Mouse (Mus musculus): ENCODE measurements around the gene Fuz.

Gene Fuz

GRCm38 (mm10) chr7:44888256-44889105, 7.4 kb upstream of the Fuz start:
- no peak for DNase-seq (ENCODE audit: low read depth)

DNA sequence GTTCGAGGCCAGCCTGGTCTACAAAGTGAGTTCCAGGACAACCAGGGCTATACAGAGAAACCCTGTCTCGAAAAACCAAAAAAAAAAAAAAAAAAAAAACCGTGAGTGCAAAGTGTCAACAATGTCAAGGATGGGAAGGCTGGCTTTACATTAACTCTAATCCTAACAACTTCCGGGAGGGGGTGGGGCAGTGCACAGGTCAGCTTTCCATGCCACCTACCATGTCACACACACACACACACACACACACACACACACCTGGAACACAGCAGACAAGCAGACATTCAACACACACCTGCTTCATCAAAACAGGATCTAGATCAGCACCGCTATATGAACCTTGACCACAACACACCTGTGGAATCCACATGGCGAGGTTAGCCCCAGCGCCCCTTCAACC, 5.7 kb upstream of the Fuz start:
- no peak for DNase-seq (ENCODE audit: low read depth)

DNA sequence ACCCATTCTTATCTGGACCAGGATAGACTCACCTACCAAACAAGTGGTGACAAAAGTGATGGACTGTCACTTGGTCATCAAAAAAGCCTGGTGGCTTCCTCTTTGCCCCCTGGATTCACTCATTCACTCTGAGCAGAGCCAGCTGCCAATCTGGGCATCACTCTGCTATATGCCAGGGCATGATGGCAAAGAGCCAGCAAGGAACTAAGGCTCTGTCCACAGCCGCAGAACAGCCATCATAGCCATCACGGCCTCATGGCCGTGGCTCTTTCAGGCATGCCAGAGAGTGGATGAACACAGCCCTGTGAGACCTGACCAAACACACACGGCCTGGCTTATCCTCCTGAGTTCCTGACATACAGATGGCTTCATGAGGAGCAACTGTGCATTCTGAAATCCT, 5.1 kb upstream of the Fuz start:
- no peak for DNase-seq (ENCODE audit: low read depth)

DNA sequence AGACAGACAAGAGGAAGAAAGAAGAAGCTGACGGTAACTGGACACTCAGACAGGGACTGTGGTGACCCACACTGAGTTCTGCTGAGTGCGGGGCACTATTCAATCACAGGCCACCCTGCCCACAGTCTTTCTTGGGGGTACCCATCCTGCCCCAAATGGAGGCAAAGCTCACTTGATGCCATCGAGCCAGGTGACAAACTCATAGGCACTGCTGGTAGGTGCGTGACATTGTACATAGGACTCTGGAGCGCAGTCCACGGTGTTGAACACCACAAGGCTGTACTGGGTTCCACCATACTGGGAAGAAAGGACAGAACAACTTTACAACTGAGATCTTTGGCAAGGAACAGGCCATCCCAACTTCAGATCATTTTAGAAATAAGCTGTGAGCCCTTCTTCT, 4.3 kb upstream of the Fuz start:
- no peak for DNase-seq (ENCODE audit: low read depth)

DNA sequence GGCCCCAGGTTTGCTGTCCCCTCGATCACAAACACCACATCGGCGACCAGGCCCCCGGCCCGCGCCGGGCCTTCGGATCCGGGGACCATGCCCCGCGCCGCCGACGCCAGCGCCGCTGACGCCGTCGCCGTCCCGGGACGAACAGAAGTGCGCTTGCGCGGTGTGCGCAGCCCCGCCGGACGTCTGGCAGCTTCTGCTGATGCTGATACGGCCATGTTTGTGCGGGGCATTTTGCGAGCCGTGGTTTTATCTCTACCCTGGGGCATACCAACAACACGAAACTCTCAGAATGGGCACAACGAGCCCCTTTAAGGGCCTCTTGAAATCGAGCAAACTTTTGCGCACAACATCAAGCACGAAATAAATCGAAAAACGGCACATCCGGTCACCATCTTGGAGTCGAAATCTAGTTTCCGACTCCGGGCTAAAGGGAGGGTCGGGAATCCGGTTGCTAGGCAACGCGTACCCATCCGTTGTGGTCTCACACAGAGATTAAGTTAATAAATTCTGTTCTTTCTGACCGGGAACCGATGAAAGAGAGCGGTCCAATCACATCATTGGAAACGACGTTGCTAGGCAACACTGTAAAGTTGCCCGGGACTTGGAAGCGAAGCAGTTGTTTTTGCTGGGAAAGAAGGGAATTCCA, 3.5 kb upstream of the Fuz start, which contains the start of gene Med25:
Gene Med25, minus strand, starts transcription at position 437 of the 646 bp plus-strand sequence.
- DNase-seq (ENCODE audit: low read depth) = peak; percentile 95

DNA sequence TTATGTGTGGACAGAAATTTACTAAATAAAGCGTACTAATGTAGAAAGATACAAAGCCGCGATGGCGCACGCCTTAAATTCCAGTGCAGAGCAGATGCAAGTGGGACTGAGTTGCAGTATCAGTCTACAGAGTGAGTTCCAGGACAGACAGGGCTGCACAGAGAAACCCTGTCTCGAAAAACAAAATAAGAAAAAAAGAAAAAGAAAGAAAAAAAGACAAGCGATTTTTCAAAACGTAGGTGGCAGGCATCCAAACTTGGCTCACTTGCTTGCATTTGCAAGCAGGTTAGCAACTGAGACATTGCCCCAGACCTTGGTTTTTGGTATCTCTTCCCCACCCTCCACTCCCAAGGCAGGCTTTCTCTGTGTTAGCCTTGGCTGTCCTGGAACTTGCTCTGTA, 2.7 kb upstream of the Fuz start:
- DNase-seq (ENCODE audit: low read depth) = no peak

GRCm38 (mm10) chr7:44894175-44894574, 1.7 kb upstream of the Fuz start:
- no peak for DNase-seq (ENCODE audit: low read depth)

GRCm38 (mm10) chr7:44895206-44895592, 680 bp upstream of the Fuz start:
- no peak for DNase-seq (ENCODE audit: low read depth)

GRCm38 (mm10) chr7:44896499-44896898, 620 bp downstream of the Fuz start:
- DNase-seq (ENCODE audit: low read depth) = no peak

GRCm38 (mm10) chr7:44898607-44899006, 2.7 kb downstream of the Fuz start:
- peak; percentile 36 for DNase-seq (ENCODE audit: low read depth)

GRCm38 (mm10) chr7:44900632-44901031, 4.8 kb downstream of the Fuz start:
- no peak for DNase-seq (ENCODE audit: low read depth)

- DNase-seq (ENCODE audit: low read depth) = peak; percentile 91
Observed at GRCm38 (mm10) chr7:44901230-44901722, 5.4 kb downstream of the Fuz start.

GRCm38 (mm10) chr7:44905430-44905829, 9.6 kb downstream of the Fuz start:
- no peak for DNase-seq (ENCODE audit: low read depth)

DNA sequence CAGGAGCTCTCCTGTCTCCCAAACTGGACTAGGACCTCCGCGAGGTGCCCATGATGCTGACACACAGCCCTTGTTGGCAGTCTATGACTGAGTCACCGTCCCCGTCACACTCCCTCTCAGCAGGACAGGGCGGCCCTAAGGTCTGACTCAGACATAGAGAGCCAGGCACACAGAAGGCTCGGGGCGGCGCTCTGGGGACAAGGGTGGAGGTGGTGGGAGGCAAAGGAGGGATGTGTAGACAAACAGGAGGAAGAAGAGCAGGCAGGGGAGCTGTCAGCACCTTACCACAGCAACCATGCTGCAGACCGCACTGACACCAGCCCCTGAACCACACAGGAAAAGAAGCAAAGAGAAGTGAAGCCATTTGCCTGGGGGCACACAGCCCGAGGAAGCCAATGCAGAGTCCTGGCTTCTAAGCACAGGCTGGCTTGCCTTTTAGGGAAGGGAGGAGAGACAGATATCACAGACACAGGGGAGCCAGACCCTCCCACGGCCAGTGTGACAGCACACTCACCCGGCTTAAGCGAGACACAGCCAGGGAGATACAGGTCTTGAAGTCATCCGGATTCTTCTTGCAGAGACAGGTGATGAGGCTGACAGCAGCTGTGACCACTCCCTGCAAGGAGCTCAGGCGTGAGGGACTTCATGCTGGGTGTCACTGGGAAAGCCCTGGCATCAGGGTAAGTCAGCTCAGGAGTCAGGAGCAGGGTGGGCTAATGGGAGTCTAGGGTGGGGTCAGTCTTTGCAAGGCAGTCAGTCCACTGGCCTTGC, 13.0 kb downstream of the Fuz start:
- no peak for DNase-seq (ENCODE audit: low read depth)

GRCm38 (mm10) chr7:44914396-44914795, 18.5 kb downstream of the Fuz start:
- no peak for DNase-seq (ENCODE audit: low read depth)

DNA sequence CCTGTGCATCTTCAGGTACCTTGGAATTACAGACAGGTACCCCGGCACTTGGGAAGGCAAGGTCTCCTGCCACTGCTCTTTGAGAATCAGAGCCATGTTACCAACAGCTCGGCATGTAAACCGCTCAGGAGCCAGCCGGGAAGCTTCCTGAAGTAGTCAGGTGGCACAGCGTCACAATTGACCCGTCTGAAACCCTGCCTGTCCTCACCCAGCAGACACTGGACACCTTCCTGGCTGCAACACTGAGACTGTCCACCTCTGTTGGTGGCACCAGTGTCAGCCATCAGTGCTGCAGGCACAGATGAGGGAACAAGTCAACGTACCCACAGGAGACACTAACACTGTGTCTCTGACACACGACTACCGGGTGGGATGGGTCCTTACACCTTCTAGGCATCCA, 19.4 kb downstream of the Fuz start:
- no peak for DNase-seq (ENCODE audit: low read depth)

DNA sequence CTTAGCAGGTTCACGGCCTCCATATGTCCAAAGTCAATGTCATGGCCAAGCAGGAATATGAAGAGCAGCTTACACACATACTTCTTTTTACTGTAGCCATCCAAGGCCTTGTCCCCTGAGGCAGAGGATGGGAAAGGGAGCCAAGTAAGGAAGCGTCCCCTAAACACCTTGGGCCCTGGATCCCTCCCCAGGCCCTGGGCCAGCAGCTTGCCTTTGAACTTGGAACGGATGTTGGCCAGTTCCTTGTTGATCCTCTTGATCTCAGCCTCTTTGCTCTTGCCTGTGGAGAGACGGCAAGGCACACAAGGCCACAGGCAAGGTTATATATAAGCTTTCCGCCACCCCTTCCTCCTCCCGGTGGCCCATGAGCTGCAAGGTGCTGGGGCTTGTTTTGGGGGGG, 20.3 kb downstream of the Fuz start:
- no peak for DNase-seq (ENCODE audit: low read depth)

DNA sequence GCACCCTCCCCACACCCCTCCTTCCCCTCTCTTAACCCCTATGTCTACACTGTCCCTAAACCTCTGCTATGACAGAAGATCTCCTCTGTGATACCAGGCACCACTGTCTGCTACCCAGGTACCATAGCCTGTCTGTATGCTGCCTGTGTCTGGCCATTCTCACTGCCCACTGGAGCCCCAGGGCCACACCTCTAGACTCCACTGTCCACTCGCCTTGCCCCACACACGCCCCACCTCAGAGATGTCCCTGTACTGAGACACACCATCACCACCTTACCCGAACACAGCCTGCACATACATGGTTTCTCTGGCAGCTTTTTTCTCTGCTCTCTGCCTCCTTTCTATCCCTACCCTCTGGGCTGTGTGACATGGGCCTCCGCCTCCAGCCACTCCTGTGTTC, 21.0 kb downstream of the Fuz start:
- DNase-seq (ENCODE audit: low read depth) = no peak

- DNase-seq (ENCODE audit: low read depth) = no peak
Observed at GRCm38 (mm10) chr7:44918219-44918618, 22.3 kb downstream of the Fuz start.

DNA sequence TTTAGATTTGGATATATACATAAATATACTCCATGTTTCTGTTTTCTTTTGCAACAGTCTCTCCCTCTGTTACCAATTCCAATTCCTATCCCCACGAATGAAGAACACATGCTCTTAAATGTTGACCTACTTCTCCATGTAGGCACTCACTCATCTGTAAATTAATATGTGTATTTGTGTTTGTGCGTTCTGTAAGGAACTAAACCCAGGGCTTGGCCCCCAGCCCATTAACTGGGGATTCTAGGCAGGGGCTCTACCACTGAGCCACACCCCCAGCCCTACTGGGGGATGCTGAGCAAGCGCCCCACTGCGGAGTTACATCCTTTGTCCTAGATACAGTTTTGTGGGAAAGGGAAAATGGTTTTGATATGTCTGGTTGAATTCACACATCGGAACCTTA, 23.2 kb downstream of the Fuz start:
- DNase-seq (ENCODE audit: low read depth) = no peak

GRCm38 (mm10) chr7:44922530-44922929, 26.7 kb downstream of the Fuz start:
- DNase-seq (ENCODE audit: low read depth) = no peak

DNA sequence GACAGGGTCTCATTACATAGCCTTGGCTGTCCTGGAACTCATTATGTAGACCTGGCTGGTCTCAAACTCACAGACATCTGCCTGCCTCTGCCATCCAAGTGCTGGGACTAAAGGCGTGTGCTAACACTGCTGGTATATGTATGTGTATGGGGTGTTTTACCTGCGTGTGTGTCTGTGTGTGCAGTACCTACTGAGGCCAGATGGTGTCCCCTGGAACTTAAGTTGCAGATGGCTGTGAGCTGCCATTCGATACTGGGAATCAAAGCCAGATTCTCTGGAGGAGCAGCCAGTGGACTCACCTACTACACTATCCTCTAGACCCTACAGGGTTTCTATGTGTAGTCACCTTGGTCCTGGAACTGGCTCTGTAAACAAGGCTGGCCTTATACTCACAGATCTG, 29.6 kb downstream of the Fuz start:
- DNase-seq (ENCODE audit: low read depth) = peak; percentile 52

DNA sequence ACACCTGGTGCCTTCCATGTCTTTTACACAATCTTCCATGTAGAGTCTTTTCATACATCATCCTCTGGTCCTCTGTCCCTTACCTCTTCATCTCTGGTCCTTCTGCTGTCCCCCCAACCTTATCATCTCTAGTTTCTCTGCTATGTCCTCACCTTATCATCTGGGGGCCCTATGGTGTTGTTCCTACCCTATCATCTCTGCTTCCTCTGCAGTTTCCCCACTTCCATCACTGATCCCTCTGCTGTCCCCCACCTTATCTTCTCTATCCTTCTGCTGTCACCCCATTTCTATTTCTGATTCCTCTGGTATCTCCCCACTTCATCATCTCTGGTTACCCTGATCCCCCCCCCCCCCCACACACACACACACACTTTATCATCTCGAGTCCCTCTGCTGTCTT, 32.7 kb downstream of the Fuz start:
- peak; percentile 15 for DNase-seq (ENCODE audit: low read depth)

All from naive thymus-derived CD4-positive, alpha-beta T cell, adult 2 months (primary cell).